Mouse (Mus musculus) erythroid progenitor cell, adult 5-6 weeks (primary cell): ENCODE data around the gene Smad5. TPM values are rescaled to one million over a fixed set of nuclear protein-coding genes. Genes with fewer than 3 reads are reported as not detected.

Source experiments
- ATAC-seq: replicated peaks from 2 replicates; pipeline ENCODE4 v1.8.0; 2016; ENCODE audit warnings: moderate number of reproducible peaks, mild to moderate bottlenecking, moderate TSS enrichment, inconsistent platforms; ENCODE audit not compliant: poor library complexity, low FRiP score, severe bottlenecking
- total RNA-seq, 2 experiments: library from RNA; stranded (forward) in 1 of 2; stranded (reverse) in 1 of 2; fragments of 150-400 nt in 1 of 2; fragments of 186-747, 209-891 nt in 1 of 2; gene quantifications; 2 replicates each; pipeline versions ENCODE4 v1.2.3 to v1.2.4; 2015 to 2017; ENCODE audit warnings: low replicate concordance in 2 of 2

The Smad5 gene
- total RNA-seq, 2 experiments from 2014 or later: 12.5 to 18.4 TPM

GRCm38 (mm10) chr13:56790683-56791082, 87.9 kb downstream of the Smad5 start:
- ATAC-seq: no peak

Other genes with a start within 250 kb of the Smad5 start
- gene Il9, start 220.8 kb upstream of the Smad5 start, total RNA-seq (2015; ENCODE audit: low replicate concordance): not detected in 2 replicates
- not detected in 2 replicates for gene Il9, start 220.8 kb upstream of the Smad5 start, total RNA-seq (2017; ENCODE audit: low replicate concordance)
- not detected in 2 replicates for gene Fbxl21, start 180.5 kb upstream of the Smad5 start, total RNA-seq (2015; ENCODE audit: low replicate concordance)
- 1.3 TPM in 1 of 2 replicates, not detected in the other for gene Fbxl21, start 180.5 kb upstream of the Smad5 start, total RNA-seq (2017; ENCODE audit: low replicate concordance)
- not detected in 2 replicates for gene Lect2, start 154.5 kb upstream of the Smad5 start, total RNA-seq (2015; ENCODE audit: low replicate concordance)
- gene Lect2, start 154.5 kb upstream of the Smad5 start, total RNA-seq (2017; ENCODE audit: low replicate concordance): not detected in 2 replicates
- gene Tgfbi, start 93.5 kb upstream of the Smad5 start, total RNA-seq (2015; ENCODE audit: low replicate concordance): 10.1 and 20.5 TPM in 2 replicates
- 9.9 and 12.9 TPM in 2 replicates for gene Tgfbi, start 93.5 kb upstream of the Smad5 start, total RNA-seq (2017; ENCODE audit: low replicate concordance)
- gene Gm45623, start 50.8 kb downstream of the Smad5 start, total RNA-seq (2015; ENCODE audit: low replicate concordance): not detected in 2 replicates
- gene Gm45623, start 50.8 kb downstream of the Smad5 start, total RNA-seq (2017; ENCODE audit: low replicate concordance): not detected in 2 replicates
- gene Trpc7, start 193.0 kb downstream of the Smad5 start, total RNA-seq (2015; ENCODE audit: low replicate concordance): not detected in 2 replicates
- gene Trpc7, start 193.0 kb downstream of the Smad5 start, total RNA-seq (2017; ENCODE audit: low replicate concordance): not detected in 2 replicates